Mouse (Mus musculus) layer of hippocampus, postnatal 10 days (tissue): ENCODE measurements around the gene Fam53a. TPM values are rescaled to one million over a fixed set of nuclear protein-coding genes. Genes with fewer than 3 reads are reported as not detected.

Source experiments
- total RNA-seq, 2 experiments: library from RNA; stranded (reverse); gene quantifications; 2 replicates each; pipeline ENCODE4 v1.2.3; 2021

Gene Fam53a
- total RNA-seq, 2 experiments from 2014 or later, result 20.4 to 24.0 TPM

Other genes starting within 250 kb of the Fam53a start
- not detected for gene Nkx1-1, start 195.7 kb downstream of the Fam53a start, total RNA-seq
- under 1 TPM in 1 of 2 experiments, not detected in 1; 0.73 TPM for gene Gm9903, start 290 bp upstream of the Fam53a start, total RNA-seq
- gene Slbp, start 22.9 kb upstream of the Fam53a start, total RNA-seq, result 10 to 100 TPM; 28.7 to 31.7 TPM
- gene Tacc3, start 28.5 kb upstream of the Fam53a start, total RNA-seq, result 10 to 100 TPM; 12.4 to 14.1 TPM
- 10 to 100 TPM; 21.4 to 22.4 TPM for gene Tmem129, start 28.8 kb upstream of the Fam53a start, total RNA-seq
- gene Fgfr3, start 92.0 kb upstream of the Fam53a start, total RNA-seq, result 100 to 1,000 TPM; 123 to 134 TPM
- 100 to 1,000 TPM; 105 to 106 TPM for gene Letm1, start 153.2 kb upstream of the Fam53a start, total RNA-seq
- gene Nsd2, start 191.1 kb upstream of the Fam53a start, total RNA-seq, result 100 to 1,000 TPM; 131 to 143 TPM